Mouse (Mus musculus): ENCODE results near the gene Ssh1. TPM values are rescaled to one million over a fixed set of nuclear protein-coding genes. Genes with fewer than 3 reads are reported as not detected.

Ssh1 gene
- total RNA-seq, 2 experiments from 2014 or later = 4.2 to 5.0 TPM

DNA sequence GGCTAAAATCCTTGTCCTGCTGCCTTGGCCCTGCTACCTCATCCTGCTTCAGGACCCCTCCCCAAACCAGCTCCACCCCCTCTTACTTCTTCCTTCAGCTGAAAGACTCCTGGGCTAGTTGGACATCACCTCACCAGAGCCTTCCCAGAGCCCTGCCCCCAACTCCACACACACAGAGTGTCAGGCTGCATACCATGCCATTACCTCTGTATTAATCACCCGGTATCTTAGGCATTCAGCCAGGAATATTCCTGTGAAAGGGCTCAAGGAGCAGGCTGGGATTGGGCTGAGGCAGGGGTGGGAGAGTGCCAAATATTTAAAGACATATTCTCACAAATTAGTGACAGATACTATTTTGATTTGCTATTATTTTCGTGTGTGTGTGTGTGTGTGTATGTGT lies 2.8 kb upstream of the Ssh1 start:
- ATAC-seq (replicated peaks; ENCODE audit: poor library complexity) = no peak

- peak; percentile 17; the same call in 1 of the 2 replicates for ATAC-seq (replicated peaks; ENCODE audit: poor library complexity)
Observed at GRCm38 (mm10) chr5:113993031-113993486, 635 bp downstream of the Ssh1 start.

DNA sequence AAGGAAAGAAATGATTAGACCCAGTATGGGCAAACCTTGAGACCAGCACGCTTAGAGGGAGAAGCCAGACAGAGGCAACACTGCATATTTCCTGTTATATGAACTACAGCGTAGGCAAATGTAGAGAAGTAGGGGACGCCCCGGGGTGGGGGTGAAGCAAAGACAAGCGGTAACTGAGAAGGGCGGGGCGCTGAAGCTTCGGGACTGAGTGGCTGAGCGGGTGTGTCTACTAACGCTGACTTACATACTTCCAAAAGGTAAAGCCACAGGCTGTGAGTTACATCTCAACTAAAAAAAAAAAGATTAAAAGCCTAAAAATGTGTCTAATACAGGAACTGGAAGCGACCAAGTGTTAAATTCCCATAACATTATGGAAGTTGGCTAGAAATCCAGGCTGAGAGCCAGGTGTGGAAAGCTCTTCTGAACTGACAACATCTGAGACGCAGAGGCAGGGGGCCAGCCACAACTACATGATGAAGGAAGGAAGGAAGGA lies 1.3 kb downstream of the Ssh1 start:
- peak; percentile 63 for ATAC-seq (replicated peaks; ENCODE audit: poor library complexity)

- ATAC-seq (replicated peaks; ENCODE audit: poor library complexity) = no peak
Observed at GRCm38 (mm10) chr5:113991141-113991540, 2.6 kb downstream of the Ssh1 start.

GRCm38 (mm10) chr5:113990593-113990992 lies 3.1 kb downstream of the Ssh1 start:
- ATAC-seq (replicated peaks; ENCODE audit: poor library complexity) = no peak

GRCm38 (mm10) chr5:113989437-113990024 lies 4.2 kb downstream of the Ssh1 start:
- peak; percentile 81 for ATAC-seq (replicated peaks; ENCODE audit: poor library complexity)

DNA sequence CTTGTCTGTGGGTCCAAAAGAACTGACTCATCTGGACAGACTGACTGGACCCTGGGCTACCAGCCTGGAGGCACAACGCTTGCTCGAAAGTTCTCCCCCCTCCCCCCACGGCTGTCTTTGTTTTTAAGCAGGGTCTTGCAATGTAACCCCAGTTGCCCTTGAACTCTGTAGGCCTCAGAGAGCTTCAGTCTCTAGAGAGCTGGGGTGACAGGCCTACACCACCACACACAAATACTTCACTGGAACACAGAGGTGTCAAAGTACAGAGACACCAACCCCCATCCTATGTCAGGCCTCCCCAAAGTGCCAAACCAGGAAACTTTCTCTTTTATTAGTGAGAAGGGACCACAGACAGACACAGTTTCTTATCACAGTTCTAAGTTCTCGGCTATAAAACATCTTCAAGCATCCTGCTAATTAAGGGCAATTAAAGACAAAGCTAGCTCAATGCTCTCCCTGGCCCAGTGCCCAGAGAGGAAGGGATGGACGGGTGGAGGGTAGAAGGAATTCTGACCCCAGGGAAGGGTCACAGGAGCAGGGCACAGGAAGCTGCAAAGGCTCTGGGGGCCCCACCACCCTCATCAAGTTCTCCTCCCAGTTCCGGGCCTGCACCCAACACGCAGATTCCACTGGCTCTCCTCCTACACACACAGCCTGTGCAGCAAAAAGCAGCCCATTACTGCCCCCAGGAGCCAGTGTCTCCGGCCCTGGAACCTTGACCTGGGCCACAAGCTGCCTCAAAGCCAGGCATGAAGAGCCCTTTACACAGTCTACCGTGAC lies 7.3 kb downstream of the Ssh1 start:
- ATAC-seq (replicated peaks; ENCODE audit: poor library complexity) = no peak

GRCm38 (mm10) chr5:113985737-113986136 lies 8.0 kb downstream of the Ssh1 start:
- no peak for ATAC-seq (replicated peaks; ENCODE audit: poor library complexity)

DNA sequence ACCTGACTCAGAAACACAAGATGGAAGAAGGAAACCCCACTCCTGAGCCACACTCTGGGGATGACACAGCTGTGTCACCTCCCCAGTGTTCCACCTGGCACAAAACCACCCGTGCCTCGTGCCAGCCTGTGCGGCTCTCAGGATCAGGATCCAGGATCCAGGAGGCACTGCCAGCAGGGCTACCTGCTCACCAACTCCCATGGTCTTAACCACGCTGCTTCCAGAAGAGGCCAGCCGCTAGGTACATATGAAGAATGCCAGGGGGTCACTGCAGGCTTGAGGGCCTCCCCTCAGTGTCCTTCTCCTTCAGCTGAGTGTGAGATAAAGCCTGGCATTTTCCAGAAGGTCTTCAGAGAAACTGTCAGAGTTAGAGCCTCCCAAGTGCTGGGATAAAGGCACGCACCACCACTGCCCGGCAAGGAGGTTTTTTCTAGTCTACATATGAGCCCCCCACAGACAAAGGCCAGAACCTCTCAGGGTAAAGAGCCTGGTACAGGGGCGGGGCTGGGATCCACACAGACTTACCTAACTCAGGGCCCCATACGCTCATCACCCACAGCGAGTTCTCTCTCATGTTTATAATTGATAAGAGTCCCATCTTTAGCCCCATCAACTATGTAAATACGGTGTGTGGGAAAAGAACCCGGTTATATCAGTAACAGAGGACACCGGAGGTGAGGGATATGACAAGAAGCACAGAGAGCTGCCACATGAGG lies 9.5 kb downstream of the Ssh1 start:
- ATAC-seq (replicated peaks; ENCODE audit: poor library complexity) = peak; percentile 78

GRCm38 (mm10) chr5:113983541-113983940 lies 10.2 kb downstream of the Ssh1 start:
- ATAC-seq (replicated peaks; ENCODE audit: poor library complexity) = no peak

DNA sequence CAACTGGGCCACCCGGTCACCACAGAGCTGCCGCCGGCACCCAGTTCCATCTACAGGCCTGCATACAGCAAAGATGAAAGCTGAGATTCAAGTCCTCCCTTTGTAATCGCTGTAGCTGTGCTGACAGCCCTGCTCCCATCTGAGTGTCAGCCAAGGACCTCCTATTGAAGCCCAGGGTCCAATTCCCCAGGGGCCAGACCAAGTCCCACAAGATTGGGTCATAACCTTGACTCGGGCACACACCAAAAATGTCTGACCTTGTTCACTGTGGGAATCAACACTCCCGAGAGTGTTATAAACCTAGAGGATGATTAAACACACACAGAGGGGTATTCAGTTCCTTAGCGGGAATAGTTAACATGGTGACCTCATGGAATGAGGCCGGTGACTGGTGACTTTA lies 11.9 kb downstream of the Ssh1 start:
- no peak for ATAC-seq (replicated peaks; ENCODE audit: poor library complexity)

GRCm38 (mm10) chr5:113981171-113981570 lies 12.5 kb downstream of the Ssh1 start:
- no peak for ATAC-seq (replicated peaks; ENCODE audit: poor library complexity)

DNA sequence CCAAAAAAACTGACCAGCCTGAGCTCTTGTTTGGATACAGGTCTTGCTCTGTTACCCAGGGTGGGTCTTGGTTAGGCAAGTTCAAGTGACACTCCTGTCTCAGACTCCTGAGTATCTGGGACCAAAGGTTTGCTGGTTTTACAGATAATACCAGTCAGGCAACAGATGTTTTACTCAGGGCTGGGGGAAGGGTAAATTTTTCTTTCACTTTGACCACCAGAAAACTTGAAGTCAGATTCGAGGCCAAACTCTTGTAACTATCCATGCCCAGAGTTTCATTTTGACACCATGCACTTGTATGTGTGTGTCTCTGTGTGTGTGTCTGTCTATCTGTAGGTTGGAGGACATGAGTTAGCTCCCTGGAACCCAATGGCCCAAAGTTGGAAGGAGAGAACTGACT lies 13.2 kb downstream of the Ssh1 start:
- peak; percentile 30; the same call in 1 of the 2 replicates for ATAC-seq (replicated peaks; ENCODE audit: poor library complexity)

- peak; percentile 85 for ATAC-seq (replicated peaks; ENCODE audit: poor library complexity)
Observed at GRCm38 (mm10) chr5:113977309-113977708, 16.4 kb downstream of the Ssh1 start.

DNA sequence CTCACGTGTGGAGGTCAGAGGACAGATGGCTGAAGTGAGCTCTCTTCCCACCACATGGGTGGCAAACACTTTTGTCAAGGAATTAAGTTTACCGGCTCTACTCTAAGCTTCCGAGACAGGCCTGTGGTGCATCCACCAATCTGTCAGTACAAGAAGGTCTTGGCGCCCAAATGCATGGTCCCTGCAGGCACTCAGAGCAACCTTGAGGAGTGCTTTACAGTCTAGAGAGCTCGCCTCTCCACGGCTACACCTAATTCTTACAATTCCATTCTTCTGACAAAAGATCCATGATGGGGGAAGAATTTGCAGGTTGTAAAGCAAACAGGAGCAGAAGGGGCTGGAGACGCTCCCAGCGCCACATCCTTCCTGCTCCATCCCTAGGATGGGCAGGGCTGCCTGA lies 17.1 kb downstream of the Ssh1 start:
- no peak for ATAC-seq (replicated peaks; ENCODE audit: poor library complexity)

DNA sequence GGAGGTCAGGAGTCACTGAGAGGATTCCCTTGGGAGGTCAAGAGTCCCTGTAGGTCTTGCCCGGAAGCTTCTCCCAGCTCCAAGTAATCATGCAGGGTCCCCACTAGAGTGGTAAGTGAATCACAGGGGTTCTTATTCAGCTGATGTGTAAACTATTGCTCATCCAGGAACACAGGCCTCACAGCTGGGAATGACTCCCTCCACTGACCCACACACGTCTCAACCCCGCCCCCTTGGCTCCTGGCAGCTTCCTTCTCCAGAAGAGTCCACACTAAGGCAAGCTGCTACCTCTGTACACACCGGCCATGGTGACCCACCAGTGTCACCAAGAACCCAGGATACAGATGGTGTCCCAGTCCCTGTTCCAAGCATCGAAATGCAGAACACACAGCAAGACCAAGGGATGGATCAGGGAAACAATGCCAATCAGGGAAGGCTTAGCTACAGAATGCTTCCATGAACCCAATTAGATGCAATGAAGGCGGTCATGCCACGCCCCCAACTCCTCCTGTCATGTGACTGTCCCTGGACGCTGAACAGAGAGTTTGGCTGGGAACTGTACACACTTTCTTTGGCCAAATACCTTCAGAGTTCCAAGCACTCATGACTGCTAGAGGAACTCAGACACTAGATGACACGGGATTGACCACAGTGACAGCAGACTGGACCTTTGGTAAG lies 18.0 kb downstream of the Ssh1 start:
- ATAC-seq (replicated peaks; ENCODE audit: poor library complexity) = no peak

- no peak for ATAC-seq (replicated peaks; ENCODE audit: poor library complexity)
Observed at GRCm38 (mm10) chr5:113974576-113974975, 19.1 kb downstream of the Ssh1 start.

DNA sequence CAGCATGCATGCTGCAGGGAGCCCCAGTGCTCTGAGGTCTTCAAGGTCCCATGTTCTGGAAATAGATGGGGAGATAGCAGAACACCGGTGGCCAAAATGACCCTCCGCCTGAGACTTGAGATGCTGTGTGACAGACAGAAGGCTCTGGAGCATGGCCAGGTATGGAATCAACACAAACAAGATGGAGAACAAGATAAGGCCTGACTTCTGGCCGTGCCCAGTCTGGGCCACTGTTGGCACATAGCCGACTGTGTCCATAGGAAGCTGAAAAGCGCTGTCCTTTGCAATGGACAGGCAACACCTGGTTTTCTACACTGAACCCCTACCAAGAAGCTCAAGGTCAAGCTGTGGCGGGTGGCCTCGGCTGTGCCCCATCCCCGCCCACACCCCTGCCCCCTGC lies 19.9 kb downstream of the Ssh1 start:
- no peak for ATAC-seq (replicated peaks; ENCODE audit: poor library complexity)

GRCm38 (mm10) chr5:113972589-113973515 lies 20.8 kb downstream of the Ssh1 start:
- ATAC-seq (replicated peaks; ENCODE audit: poor library complexity) = peak; percentile 77

DNA sequence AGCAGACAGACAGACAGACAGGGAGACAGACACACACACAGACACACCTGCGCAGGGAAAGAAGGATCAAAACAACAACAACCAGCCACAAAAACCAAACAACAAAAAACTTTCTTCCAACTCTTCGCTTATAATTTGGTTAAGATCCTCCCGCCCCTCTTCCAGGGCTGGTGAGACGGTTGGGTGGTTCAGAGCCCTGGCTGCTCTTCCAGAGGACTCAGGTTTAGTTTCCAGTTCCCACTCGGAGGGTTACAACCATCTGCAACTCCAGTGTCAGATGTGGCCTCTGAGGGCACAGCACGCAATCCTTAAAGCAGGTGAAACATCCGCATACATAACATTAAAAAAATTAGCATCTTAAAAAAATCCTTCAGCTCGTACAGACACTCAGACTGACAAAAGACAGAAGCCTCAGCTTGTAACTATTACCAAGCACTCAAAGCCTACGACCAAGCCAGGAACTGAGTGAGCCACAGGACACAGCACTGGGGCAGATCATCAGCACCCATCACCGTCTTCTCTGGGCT lies 22.2 kb downstream of the Ssh1 start:
- ATAC-seq (replicated peaks; ENCODE audit: poor library complexity) = no peak

Data from megakaryocyte progenitor cell, adult 5-6 weeks (primary cell).